Mouse (Mus musculus): ENCODE measurements around the gene Gpr158.

Gene Gpr158

GRCm38 (mm10) chr2:21632136-21632535 is 264.8 kb downstream of the Gpr158 start:
- no peak for DNase-seq (ENCODE audit: low spot score)

GRCm38 (mm10) chr2:21665721-21666120 is 298.4 kb downstream of the Gpr158 start:
- no peak for DNase-seq (ENCODE audit: low spot score)

- no peak for DNase-seq (ENCODE audit: low spot score)
Measured at GRCm38 (mm10) chr2:21676084-21676838, 308.9 kb downstream of the Gpr158 start.

- DNase-seq (ENCODE audit: low spot score), result no peak
Measured at GRCm38 (mm10) chr2:21676839-21677123, 309.4 kb downstream of the Gpr158 start.

GRCm38 (mm10) chr2:21680735-21681270 is 313.5 kb downstream of the Gpr158 start:
- no peak for DNase-seq (ENCODE audit: low spot score)

- DNase-seq (ENCODE audit: low spot score), result no peak
Measured at GRCm38 (mm10) chr2:21684736-21685135, 317.4 kb downstream of the Gpr158 start.

- DNase-seq (ENCODE audit: low spot score), result no peak
Measured at GRCm38 (mm10) chr2:21693128-21693527, 325.8 kb downstream of the Gpr158 start.

GRCm38 (mm10) chr2:21693807-21694594 is 326.7 kb downstream of the Gpr158 start:
- no peak for DNase-seq (ENCODE audit: low spot score)

GRCm38 (mm10) chr2:21728075-21728474 is 360.7 kb downstream of the Gpr158 start:
- no peak for DNase-seq (ENCODE audit: low spot score)

GRCm38 (mm10) chr2:21783721-21784120 is 416.4 kb downstream of the Gpr158 start:
- no peak for DNase-seq (ENCODE audit: low spot score)

- DNase-seq (ENCODE audit: low spot score), result no peak
Measured at GRCm38 (mm10) chr2:21793156-21793555, 425.8 kb downstream of the Gpr158 start.

- DNase-seq (ENCODE audit: low spot score), result no peak
Measured at GRCm38 (mm10) chr2:21799616-21800015, 432.3 kb downstream of the Gpr158 start.

- DNase-seq (ENCODE audit: low spot score), result no peak
Measured at GRCm38 (mm10) chr2:21800045-21800444, 432.7 kb downstream of the Gpr158 start.

- DNase-seq (ENCODE audit: low spot score), result no peak
Measured at GRCm38 (mm10) chr2:21808510-21808909, 441.2 kb downstream of the Gpr158 start.

- no peak for DNase-seq (ENCODE audit: low spot score)
Measured at GRCm38 (mm10) chr2:21810431-21810830, 443.1 kb downstream of the Gpr158 start.

- no peak for DNase-seq (ENCODE audit: low spot score)
Measured at GRCm38 (mm10) chr2:21864061-21864460, 496.7 kb downstream of the Gpr158 start.

Measured in urinary bladder, postnatal 14 days (tissue).